Mouse (Mus musculus): ENCODE results near the gene Nkg7. TPM values are rescaled to one million over a fixed set of nuclear protein-coding genes. Genes with fewer than 3 reads are reported as not detected.

Nkg7 gene
- total and polyA plus RNA-seq, 2 experiments, result 1.1 to 2.5 TPM

- no peak overlapping the region for H3K27ac ChIP-seq (replicated peaks; ENCODE audit: insufficient read depth, low read depth, low read length)
Observed at GRCm38 (mm10) chr7:43441071-43441470, 4.2 kb downstream of the Nkg7 start.

GRCm38 (mm10) chr7:43442684-43443083, 5.8 kb downstream of the Nkg7 start:
- H3K9ac ChIP-seq (ENCODE audit: low read depth, low read length), result peak overlapping the region; percentile 76
- 60% methylated on average over 9 of the region's 9 CpGs for WGBS
- peaks cover 25% of the 10 kb centered on the region; the same call in 1 of the 2 replicates for H3K79me2 ChIP-seq (ENCODE audit: control insufficient read depth, insufficient read depth, low read length)
- no peak for TF ChIP-seq POLR2A (IDR thresholded peaks at IDR 0.05; ENCODE audit: extremely low read depth, insufficient read depth, low read length)
- no peak for TF ChIP-seq CTCF (IDR thresholded peaks at IDR 0.05; ENCODE audit: low read depth, low read length)
- no peaks in the 10 kb centered on the region; the same call in 1 of the 2 replicates for H3K36me3 ChIP-seq (ENCODE audit: control insufficient read depth, insufficient read depth, low read length)
- peak overlapping the region; percentile 97 for H3K27ac ChIP-seq (replicated peaks; ENCODE audit: insufficient read depth, low read depth, low read length)
- H3K27me3 ChIP-seq (ENCODE audit: control insufficient read depth, insufficient read depth, low read length), result no peaks in the 10 kb centered on the region
- peaks cover 20% of the 10 kb centered on the region for H3K4me1 ChIP-seq (ENCODE audit: control insufficient read depth, insufficient read depth, low read length)
- no peak for DNase-seq (ENCODE audit: extremely low read depth, low read depth, low spot score)
- H3K4me3 ChIP-seq (ENCODE audit: insufficient read depth, low read depth, low read length), result peak overlapping the region; percentile 56

More at GRCm38 (mm10) chr7:43441071-43441470, 4.2 kb downstream of the Nkg7 start:
- Histone ChIP-seq H3K36me3 (ENCODE audit: control insufficient read depth, insufficient read depth, low read length) (no peaks in the 10 kb centered on the region), H3K79me2 (ENCODE audit: control insufficient read depth, insufficient read depth, low read length) (peaks cover 19% of the 10 kb centered on the region; the same call in 1 of the 2 replicates), H3K9ac (ENCODE audit: low read depth, low read length) (no peak overlapping the region), H3K4me1 (ENCODE audit: control insufficient read depth, insufficient read depth, low read length) (peaks cover 8% of the 10 kb centered on the region), H3K27me3 (ENCODE audit: control insufficient read depth, insufficient read depth, low read length) (no peaks in the 10 kb centered on the region), H3K4me3 (ENCODE audit: insufficient read depth, low read depth, low read length) (no peak overlapping the region)
- WGBS, result 52% methylated on average over 3 of the region's 3 CpGs
- TF ChIP-seq CTCF (IDR thresholded peaks at IDR 0.05; ENCODE audit: low read depth, low read length) (no peak), POLR2A (IDR thresholded peaks at IDR 0.05; ENCODE audit: extremely low read depth, insufficient read depth, low read length) (no peak)
- no peak for DNase-seq (ENCODE audit: extremely low read depth, low read depth, low spot score)

GRCm38 (mm10) chr7:43443126-43443916, 6.4 kb downstream of the Nkg7 start:
- TF ChIP-seq POLR2A (IDR thresholded peaks at IDR 0.05; ENCODE audit: extremely low read depth, insufficient read depth, low read length) (peak; percentile 39; the same call in 1 of the 2 replicates), CTCF (IDR thresholded peaks at IDR 0.05; ENCODE audit: low read depth, low read length) (no peak)
- 2% methylated on average over 36 of the region's 36 CpGs for WGBS
- H3K27me3 ChIP-seq (ENCODE audit: control insufficient read depth, insufficient read depth, low read length), result no peaks in the 10 kb centered on the region
- H3K79me2 ChIP-seq (ENCODE audit: control insufficient read depth, insufficient read depth, low read length), result peaks cover 25% of the 10 kb centered on the region; the same call in 1 of the 2 replicates
- no peaks in the 10 kb centered on the region; the same call in 1 of the 2 replicates for H3K36me3 ChIP-seq (ENCODE audit: control insufficient read depth, insufficient read depth, low read length)
- peak overlapping the region; percentile 76 for H3K9ac ChIP-seq (ENCODE audit: low read depth, low read length)
- H3K27ac ChIP-seq (replicated peaks; ENCODE audit: insufficient read depth, low read depth, low read length), result peak overlapping the region; percentile 97
- H3K4me1 ChIP-seq (ENCODE audit: control insufficient read depth, insufficient read depth, low read length), result peaks cover 26% of the 10 kb centered on the region
- peak overlapping the region; percentile 56 for H3K4me3 ChIP-seq (ENCODE audit: insufficient read depth, low read depth, low read length)
- peak; percentile 70 for DNase-seq (ENCODE audit: extremely low read depth, low read depth, low spot score)

- TF ChIP-seq POLR2A (IDR thresholded peaks at IDR 0.05; ENCODE audit: extremely low read depth, insufficient read depth, low read length) (peak; percentile 97), CTCF (IDR thresholded peaks at IDR 0.05; ENCODE audit: low read depth, low read length) (no peak)
Observed at GRCm38 (mm10) chr7:43443917-43444293, 7.0 kb downstream of the Nkg7 start, which contains the start of the genes Etfb and Gm45233. TSS of gene Etfb (plus strand) at chr7:43444083. TSS of gene Gm45233 (plus strand) at chr7:43444128.

GRCm38 (mm10) chr7:43447801-43448200, 10.9 kb downstream of the Nkg7 start:
- TF ChIP-seq CTCF (IDR thresholded peaks at IDR 0.05; ENCODE audit: low read depth, low read length) (no peak), POLR2A (IDR thresholded peaks at IDR 0.05; ENCODE audit: extremely low read depth, insufficient read depth, low read length) (no peak)
- 0 out of 2 replicates have a peak overlapping the region, but pooled peaks have one; percentile 10 for H3K27ac ChIP-seq (replicated peaks; ENCODE audit: insufficient read depth, low read depth, low read length)
- no peaks in the 10 kb centered on the region for H3K27me3 ChIP-seq (ENCODE audit: control insufficient read depth, insufficient read depth, low read length)
- no peak overlapping the region for H3K4me3 ChIP-seq (ENCODE audit: insufficient read depth, low read depth, low read length)
- no peak overlapping the region for H3K9ac ChIP-seq (ENCODE audit: low read depth, low read length)
- no peaks in the 10 kb centered on the region; the same call in 1 of the 2 replicates for H3K36me3 ChIP-seq (ENCODE audit: control insufficient read depth, insufficient read depth, low read length)
- H3K79me2 ChIP-seq (ENCODE audit: control insufficient read depth, insufficient read depth, low read length), result peaks cover 25% of the 10 kb centered on the region; the same call in 1 of the 2 replicates
- peak; percentile 83 for DNase-seq (ENCODE audit: extremely low read depth, low read depth, low spot score)
- 14% methylated on average over 4 of the region's 4 CpGs for WGBS
- peaks cover 47% of the 10 kb centered on the region for H3K4me1 ChIP-seq (ENCODE audit: control insufficient read depth, insufficient read depth, low read length)

More at GRCm38 (mm10) chr7:43443917-43444293, 7.0 kb downstream of the Nkg7 start, which contains the start of the genes Etfb and Gm45233:
- peaks cover 29% of the 10 kb centered on the region for H3K4me1 ChIP-seq (ENCODE audit: control insufficient read depth, insufficient read depth, low read length)
- DNase-seq (ENCODE audit: extremely low read depth, low read depth, low spot score), result peak; percentile 94
- no peaks in the 10 kb centered on the region for H3K27me3 ChIP-seq (ENCODE audit: control insufficient read depth, insufficient read depth, low read length)
- peak within 1 kb of the TSS; percentile 76 for H3K9ac ChIP-seq (ENCODE audit: low read depth, low read length)
- H3K27ac ChIP-seq (replicated peaks; ENCODE audit: insufficient read depth, low read depth, low read length), result peak within 1 kb of the TSS; percentile 97
- H3K36me3 ChIP-seq (ENCODE audit: control insufficient read depth, insufficient read depth, low read length), result no peaks in the 10 kb centered on the region; the same call in 1 of the 2 replicates
- peaks cover 25% of the 10 kb centered on the region; the same call in 1 of the 2 replicates for H3K79me2 ChIP-seq (ENCODE audit: control insufficient read depth, insufficient read depth, low read length)
- peak within 1 kb of the TSS; percentile 58 for H3K4me3 ChIP-seq (ENCODE audit: insufficient read depth, low read depth, low read length)
- under 1% methylated on average over 27 of the region's 27 CpGs for WGBS
